Mouse (Mus musculus) lung, postnatal 0 days (tissue): Measurements from ENCODE around the gene Pcsk5. TPM values are rescaled to one million over a fixed set of nuclear protein-coding genes. Genes with fewer than 3 reads are reported as not detected.

ENCODE experiments used
- ATAC-seq: fragments of 200-750 bp; cut with Nextera tagmentation; 2 replicates; pipeline ENCODE4 v1.8.0; 2017; ENCODE audit warnings: moderate library complexity
- DNase-seq: peaks from one replicate; pipeline ENCODE4 v3.0.0-alpha.2; 2016; ENCODE audit warnings: low spot score
- H3K27ac ChIP-seq: fragments of 300-500 bp; sonication (generic); 2 replicates; pipeline ENCODE4 v1.5.1; 2014; ENCODE audit warnings: antibody characterized with exemption, mild to moderate bottlenecking, low read length, mixed read lengths
- H3K27me3 ChIP-seq: fragments of 300-500 bp; sonication (generic); replicated peaks from 2 replicates; pipeline ENCODE4 v1.6.1; 2014; ENCODE audit warnings: low read length, mixed read lengths; ENCODE audit not compliant: insufficient read depth
- H3K36me3 ChIP-seq: fragments of 300-500 bp; sonication (generic); 2 replicates; pipeline ENCODE4 v1.6.1; 2014; ENCODE audit warnings: low read length, mixed read lengths; ENCODE audit not compliant: insufficient read depth
- H3K4me1 ChIP-seq: fragments of 300-500 bp; sonication (generic); 2 replicates; pipeline ENCODE4 v1.6.1; 2014; ENCODE audit warnings: antibody characterized with exemption, low read depth, low read length, mixed read lengths; ENCODE audit not compliant: insufficient read depth
- H3K4me2 ChIP-seq: fragments of 300-500 bp; sonication (generic); replicated peaks from 2 replicates; pipeline ENCODE4 v1.6.1; 2014; ENCODE audit warnings: low read depth, mild to moderate bottlenecking, low read length, moderate library complexity, mixed read lengths
- H3K4me3 ChIP-seq: fragments of 300-500 bp; sonication (generic); 2 replicates; pipeline ENCODE4 v1.5.1; 2014; ENCODE audit warnings: low read depth, low read length
- H3K9ac ChIP-seq: fragments of 300-500 bp; sonication (generic); replicated peaks from 2 replicates; pipeline ENCODE4 v1.6.1; 2014; ENCODE audit warnings: low read depth, mild to moderate bottlenecking
- H3K9me3 ChIP-seq: fragments of 300-500 bp; sonication (generic); 2 replicates; pipeline ENCODE4 v1.6.1; 2016; ENCODE audit warnings: low read length, mixed read lengths
- CTCF ChIP-seq: IDR thresholded peaks from 2 replicates; pipeline ENCODE4 v1.5.1; 2016; ENCODE audit warnings: antibody characterized with exemption, mild to moderate bottlenecking
- EP300 ChIP-seq: IDR thresholded peaks from 2 replicates; pipeline ENCODE4 v1.6.1; 2016; ENCODE audit warnings: antibody characterized with exemption, mild to moderate bottlenecking, control low read depth
- WGBS: fragments of 180-500 bp; shearing (Covaris S2); extraction: QIAGEN DNeasy Blood & Tissue Kit; methylation state at CpG from one replicate; pipeline ENCODE4 v1.1.7; 2014; 5-methylcytosine and 5-hydroxymethylcytosine counted together
- polyA plus RNA-seq: library from polyadenylated mRNA; unstranded; fragments of >200 nt; fragmentation: Nextera tagmentation; extraction: Ambion mirVana; gene quantifications from 2 replicates; pipeline ENCODE4 v1.2.1, GENCODE M21; 2015

Pcsk5 gene
- polyA plus RNA-seq, 1 experiment from 2014 or later: 26.3 TPM

DNA sequence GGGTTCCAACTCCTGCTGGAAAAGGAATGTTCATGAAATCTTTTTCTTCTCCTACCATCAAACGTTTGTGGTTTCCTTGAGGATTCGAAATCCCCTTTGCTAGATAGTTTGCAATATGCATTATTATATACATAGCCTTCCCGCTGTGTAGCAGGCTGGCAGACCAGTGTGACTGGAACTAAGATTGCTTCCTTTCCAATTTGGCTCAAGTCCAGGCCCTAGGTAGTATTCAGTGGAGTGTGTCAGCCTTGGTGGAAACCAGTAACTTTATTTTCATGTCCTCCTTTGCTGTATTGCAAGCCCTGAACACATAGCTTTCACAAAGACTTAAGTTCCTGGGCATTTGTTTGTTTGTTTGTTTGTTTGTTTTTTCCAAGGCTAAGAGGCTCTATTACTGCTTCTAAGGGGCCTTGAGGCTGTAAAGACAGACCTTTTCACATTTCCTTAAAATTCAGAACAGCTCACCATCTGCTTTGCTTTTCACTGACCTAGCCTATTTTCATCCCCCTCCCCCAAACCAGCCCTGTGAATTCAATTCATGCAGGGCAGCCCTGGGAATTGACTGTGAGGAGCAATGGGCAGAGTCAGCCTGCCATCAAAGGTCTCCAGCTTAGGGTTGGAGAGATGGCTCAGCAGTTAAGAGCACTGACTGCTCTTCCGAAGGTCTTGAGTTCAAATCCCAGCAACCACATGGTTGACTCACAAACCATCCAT is 397.8 kb downstream of the Pcsk5 start:
- Histone ChIP-seq H3K4me2 (no peak overlapping the region), H3K9me3 (no peaks in the 10 kb centered on the region), H3K9ac (no peak overlapping the region), H3K4me3 (no peak overlapping the region), H3K27ac (no peak overlapping the region), H3K27me3 (no peaks in the 10 kb centered on the region), H3K4me1 (no peaks in the 10 kb centered on the region), H3K36me3 (no peaks in the 10 kb centered on the region)
- ATAC-seq (no peak), DNase-seq (peak; percentile 18)
- no peak for TF ChIP-seq EP300
- no peak for TF ChIP-seq CTCF
- 31% methylated on average over 4 of the region's 4 CpGs for WGBS

DNA sequence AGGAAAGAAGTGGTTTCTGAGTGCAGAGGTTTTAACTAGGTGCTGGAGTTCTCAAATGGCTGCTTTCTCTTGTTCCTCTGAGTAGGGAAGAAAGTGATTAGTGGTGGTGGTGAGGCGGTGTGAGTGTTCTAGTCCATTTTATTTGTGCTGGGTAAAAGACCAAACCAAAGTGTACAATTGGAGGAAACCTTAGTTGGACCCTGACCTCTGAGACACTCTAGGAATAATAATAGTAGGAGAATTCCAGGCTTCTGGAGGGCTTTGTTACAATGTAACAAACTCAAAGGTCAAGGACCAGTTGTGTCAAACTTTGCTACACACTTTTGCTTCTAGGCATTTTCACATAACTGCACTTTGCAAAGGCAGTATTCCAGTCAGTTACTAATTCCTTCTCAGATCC is 400.8 kb downstream of the Pcsk5 start:
- Histone ChIP-seq H3K27ac (no peak overlapping the region), H3K9ac (no peak overlapping the region), H3K4me1 (no peaks in the 10 kb centered on the region), H3K27me3 (no peaks in the 10 kb centered on the region), H3K9me3 (no peaks in the 10 kb centered on the region), H3K4me2 (no peak overlapping the region), H3K4me3 (no peak overlapping the region), H3K36me3 (no peaks in the 10 kb centered on the region)
- WGBS: 74% methylated on average over 1 of the region's 1 CpGs
- ATAC-seq (no peak), DNase-seq (no peak)
- TF ChIP-seq EP300 (no peak), CTCF (no peak)

DNA sequence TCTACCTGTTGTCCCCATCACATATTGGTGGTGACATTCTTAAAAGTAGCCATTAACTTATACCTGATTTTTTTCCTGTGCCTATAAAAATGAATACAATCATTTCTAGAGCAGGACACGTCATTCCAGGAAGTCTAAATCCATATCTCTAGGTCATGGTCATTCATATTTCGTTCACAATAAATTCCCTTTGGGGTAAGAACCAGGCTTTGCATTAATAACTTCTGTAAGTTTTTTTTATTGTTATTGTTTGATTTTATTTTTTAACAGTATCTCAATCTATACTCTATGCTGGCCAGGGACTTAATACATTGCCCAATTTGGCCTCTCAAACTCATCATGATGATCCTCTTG is 408.9 kb downstream of the Pcsk5 start:
- Histone ChIP-seq H3K27ac (no peak overlapping the region), H3K4me2 (no peak overlapping the region), H3K27me3 (no peaks in the 10 kb centered on the region), H3K4me1 (no peaks in the 10 kb centered on the region), H3K4me3 (no peak overlapping the region), H3K36me3 (no peaks in the 10 kb centered on the region), H3K9ac (no peak overlapping the region), H3K9me3 (no peaks in the 10 kb centered on the region)
- ATAC-seq: no peak
- WGBS: 72% methylated on average over 2 of the region's 2 CpGs
- TF ChIP-seq EP300: no peak
- no peak for TF ChIP-seq CTCF
- no peak for DNase-seq

DNA sequence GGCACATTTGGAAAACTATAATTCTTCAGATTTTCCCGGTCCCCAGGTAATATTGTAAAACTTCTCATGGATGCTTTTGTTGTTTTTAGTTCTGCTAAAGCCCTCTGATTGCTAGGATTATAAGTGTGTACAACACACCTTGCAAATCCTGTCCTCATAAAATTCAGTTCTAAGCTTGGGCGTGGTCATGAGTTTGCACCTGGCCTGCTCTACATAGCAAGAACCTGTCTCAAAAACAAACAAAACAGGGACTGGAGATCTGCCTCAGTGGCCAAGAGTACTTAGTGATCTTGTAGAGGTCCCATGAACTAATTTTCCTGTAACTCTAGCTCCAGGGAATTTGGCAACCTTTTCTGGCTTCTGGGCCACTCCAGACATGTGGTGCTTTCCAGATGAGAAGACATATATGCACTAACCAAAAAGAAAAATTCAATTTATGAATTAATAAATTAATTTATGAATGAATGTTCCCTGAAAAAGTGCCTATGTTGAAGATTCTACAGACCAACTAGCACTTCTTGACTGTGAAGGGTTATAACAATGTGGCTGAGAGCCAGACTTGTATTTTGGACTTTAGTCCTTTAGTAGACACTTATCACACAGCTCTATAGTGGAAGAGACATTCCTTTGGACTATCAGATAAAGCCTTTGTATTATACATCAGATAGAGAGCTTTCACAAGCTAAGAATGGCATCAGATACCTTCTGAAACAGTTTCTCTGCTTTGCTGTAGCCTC is 409.4 kb downstream of the Pcsk5 start:
- Histone ChIP-seq H3K4me2 (no peak overlapping the region), H3K4me3 (no peak overlapping the region), H3K36me3 (no peaks in the 10 kb centered on the region), H3K9ac (no peak overlapping the region), H3K9me3 (no peaks in the 10 kb centered on the region), H3K4me1 (no peaks in the 10 kb centered on the region), H3K27me3 (no peaks in the 10 kb centered on the region), H3K27ac (no peak overlapping the region)
- WGBS: 86% methylated on average over 2 of the region's 2 CpGs
- TF ChIP-seq EP300 (no peak), CTCF (no peak)
- ATAC-seq (no peak), DNase-seq (no peak)

DNA sequence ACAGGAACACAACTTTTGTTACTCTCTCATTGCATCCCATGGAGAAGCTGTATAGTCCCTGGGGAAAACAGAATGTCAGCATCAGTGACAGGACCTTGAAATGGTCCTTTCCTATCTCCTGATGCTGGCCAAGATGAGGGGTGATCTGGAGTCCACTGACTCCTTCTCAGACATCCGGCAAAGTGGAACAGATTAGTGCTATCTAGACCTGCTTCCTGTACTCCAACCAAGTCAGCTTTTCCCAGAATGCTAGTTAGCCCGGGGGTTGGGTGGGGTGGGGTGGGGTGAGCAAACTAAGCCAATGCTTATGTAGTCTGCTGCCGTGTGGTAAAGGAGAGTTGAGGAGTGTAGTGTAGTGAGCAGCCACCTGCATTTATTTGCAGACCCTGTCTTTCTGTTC is 414.1 kb downstream of the Pcsk5 start:
- H3K4me1 ChIP-seq: no peaks in the 10 kb centered on the region
- no peaks in the 10 kb centered on the region for H3K9me3 ChIP-seq
- WGBS: 46% methylated on average over 3 of the region's 3 CpGs
- no peak overlapping the region for H3K27ac ChIP-seq
- no peak overlapping the region for H3K4me2 ChIP-seq
- H3K27me3 ChIP-seq: no peaks in the 10 kb centered on the region
- DNase-seq: no peak
- ATAC-seq: no peak
- H3K9ac ChIP-seq: no peak overlapping the region
- TF ChIP-seq EP300: no peak
- TF ChIP-seq CTCF: no peak
- H3K36me3 ChIP-seq: no peaks in the 10 kb centered on the region
- H3K4me3 ChIP-seq: no peak overlapping the region

DNA sequence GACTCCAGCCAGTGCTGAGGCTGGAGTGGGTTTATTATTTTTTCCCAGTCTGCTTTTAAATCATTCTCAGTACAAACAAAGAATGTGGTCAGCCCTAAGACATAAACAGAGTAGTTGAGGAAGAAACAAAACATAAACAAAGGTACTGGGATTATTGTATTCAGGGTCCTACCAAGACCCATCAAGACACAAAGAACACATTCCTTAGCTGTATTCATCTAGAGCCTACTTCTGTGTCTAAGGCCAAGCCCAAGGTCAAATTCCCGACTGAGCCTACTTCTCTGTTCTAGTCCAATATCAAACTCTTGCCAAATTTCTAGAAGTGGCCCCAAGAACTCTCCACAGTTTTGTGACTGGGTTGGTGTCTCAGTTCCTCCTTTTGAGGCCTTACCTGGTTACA is 419.6 kb downstream of the Pcsk5 start:
- DNase-seq (no peak), ATAC-seq (no peak)
- H3K27ac ChIP-seq: no peak overlapping the region
- no peak for TF ChIP-seq EP300
- no peak for TF ChIP-seq CTCF
- no peak overlapping the region for H3K4me3 ChIP-seq
- H3K4me2 ChIP-seq: no peak overlapping the region
- no peaks in the 10 kb centered on the region for H3K36me3 ChIP-seq
- WGBS: 33% methylated on average over 1 of the region's 1 CpGs
- H3K9ac ChIP-seq: no peak overlapping the region
- H3K4me1 ChIP-seq: no peaks in the 10 kb centered on the region
- no peaks in the 10 kb centered on the region for H3K9me3 ChIP-seq
- no peaks in the 10 kb centered on the region for H3K27me3 ChIP-seq
